Mouse (Mus musculus): ENCODE measurements around the gene Zfp580.

DNA sequence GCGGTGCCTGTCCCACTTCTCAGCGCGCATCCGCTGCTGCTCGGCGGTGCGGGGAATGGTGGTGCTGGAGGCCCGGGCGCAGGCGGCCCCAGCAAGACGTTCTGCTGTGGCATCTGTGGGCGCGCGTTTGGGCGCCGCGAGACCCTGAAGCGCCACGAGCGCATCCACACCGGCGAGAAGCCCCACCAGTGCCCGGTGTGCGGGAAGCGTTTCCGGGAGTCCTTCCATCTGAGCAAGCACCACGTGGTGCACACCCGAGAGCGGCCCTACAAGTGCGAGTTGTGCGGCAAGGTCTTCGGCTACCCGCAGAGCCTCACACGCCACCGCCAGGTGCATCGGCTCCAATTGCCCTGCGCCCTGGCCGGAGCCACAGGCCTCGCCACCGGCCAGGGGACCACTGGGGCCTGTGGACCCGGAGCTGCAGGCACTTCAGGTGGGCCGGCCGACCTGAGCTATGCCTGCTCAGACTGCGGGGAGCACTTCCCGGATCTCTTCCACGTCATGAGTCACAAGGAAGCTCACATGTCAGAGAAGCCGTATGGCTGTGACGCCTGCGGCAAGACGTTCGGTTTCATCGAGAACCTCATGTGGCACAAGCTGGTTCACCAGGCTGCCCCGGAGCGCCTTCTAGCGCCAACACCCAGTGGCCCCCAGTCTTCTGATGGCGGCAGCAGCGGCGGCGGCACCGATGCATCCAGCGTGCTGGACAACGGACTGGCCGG, 20.6 kb upstream of the Zfp580 start:
- TF ChIP-seq CTCF (IDR thresholded peaks at IDR 0.05; ENCODE audit: low read depth) (no peak), EP300 (IDR thresholded peaks at IDR 0.05; ENCODE audit: low read depth) (no peak)
